Comparison of ENCODE assay signal across 34 mouse cellular contexts in genomic region chr3:51759534-51759933, GRCm38 (mm10).
DNase-seq lines count a peak whose midpoint lies in the region; ATAC-seq and TF ChIP-seq lines count a peak whose summit lies in the region.
"Had no signal": no experiment of that assay in that cellular context is flagged by ENCODE, and none has a peak within 500 bp of the region (broad histone marks: within the 10 kb centered on the region; RNA-seq: fewer than 3 reads in every experiment).

No protein-coding gene starts in this region.

- H3K27me3 ChIP-seq in thymus, adult 2 months (ENCODE audit: control insufficient read depth, insufficient read depth, low read length): no peaks in the 10 kb centered on the region
- H3K27me3 ChIP-seq in forebrain, embryonic 16.5 days (replicated peaks; ENCODE audit: control insufficient read depth, insufficient read depth, low read length): no peaks in the 10 kb centered on the region
- H3K27me3 ChIP-seq in stomach, postnatal 0 days (ENCODE audit: control insufficient read depth, insufficient read depth, low read length): no peaks in the 10 kb centered on the region
- H3K27me3 ChIP-seq: CH12.LX; embryonic facial prominence, embryonic 13.5 days; forebrain, embryonic 12.5 days; forebrain, embryonic 15.5 days; heart, embryonic 12.5 days; heart, embryonic 15.5 days; hindbrain, embryonic 12.5 days; hindbrain, embryonic 15.5 days; Patski had no signal

- no peak overlapping the region for H3K4me3 ChIP-seq in thymus, adult 2 months (ENCODE audit: control insufficient read depth, insufficient read depth, low read length)
- H3K4me3 ChIP-seq in forebrain, embryonic 16.5 days (replicated peaks; ENCODE audit: low read length): no peak overlapping the region
- no peak overlapping the region for H3K4me3 ChIP-seq in stomach, postnatal 0 days (ENCODE audit: low read depth, low read length)
- H3K4me3 ChIP-seq: embryonic facial prominence, embryonic 10.5 days; embryonic facial prominence, embryonic 13.5 days; erythroblast, embryonic 14.5 days; forebrain, embryonic 12.5 days; forebrain, embryonic 15.5 days; gastrocnemius, adult 2 months; heart, embryonic 12.5 days; heart, embryonic 15.5 days; hindbrain, embryonic 12.5 days; hindbrain, embryonic 15.5 days had no signal

- ATAC-seq in activated CD4-positive, CD25-positive, alpha-beta regulatory T cell, adult 4 months: peak; percentile 65
- ATAC-seq in forebrain, embryonic 16.5 days: no peak
- ATAC-seq in stomach, postnatal 0 days (ENCODE audit: low FRiP score, low TSS enrichment): no peak
- ATAC-seq: forebrain, embryonic 15.5 days; intestine, embryonic 16.5 days; Patski had no signal

- H3K4me1 ChIP-seq in thymus, adult 2 months (replicated peaks; ENCODE audit: control insufficient read depth, insufficient read depth, low read length): peaks cover 12% of the 10 kb centered on the region
- peaks cover 5% of the 10 kb centered on the region; the same call in 1 of the 2 replicates for H3K4me1 ChIP-seq in forebrain, embryonic 16.5 days (replicated peaks; ENCODE audit: control insufficient read depth, insufficient read depth, low read length)
- H3K4me1 ChIP-seq in stomach, postnatal 0 days (replicated peaks; ENCODE audit: control insufficient read depth, insufficient read depth): no peaks in the 10 kb centered on the region

- no peak for TF ChIP-seq EP300 in stomach, postnatal 0 days (optimal IDR thresholded peaks at IDR 0.05)

- WGBS in thymus, adult 2 months: 27% methylated on average over 3 of the region's 3 CpGs
- WGBS in forebrain, embryonic 16.5 days: 87% methylated on average over 3 of the region's 3 CpGs
- 67% methylated on average over 3 of the region's 3 CpGs for WGBS in stomach, postnatal 0 days

- H3K36me3 ChIP-seq in thymus, adult 2 months (ENCODE audit: control insufficient read depth, insufficient read depth, low read length): no peaks in the 10 kb centered on the region
- no peaks in the 10 kb centered on the region for H3K36me3 ChIP-seq in forebrain, embryonic 16.5 days (ENCODE audit: control insufficient read depth, insufficient read depth)
- H3K36me3 ChIP-seq in stomach, postnatal 0 days (ENCODE audit: control insufficient read depth, insufficient read depth, low read length): no peaks in the 10 kb centered on the region
- H3K36me3 ChIP-seq: embryonic facial prominence, embryonic 10.5 days; embryonic facial prominence, embryonic 13.5 days; forebrain, embryonic 12.5 days; forebrain, embryonic 15.5 days; G1E; heart, embryonic 12.5 days; heart, embryonic 15.5 days; hindbrain, embryonic 12.5 days; hindbrain, embryonic 15.5 days had no signal

- no peak for TF ChIP-seq CTCF in thymus, adult 2 months (IDR thresholded peaks at IDR 0.05; ENCODE audit: borderline replicate concordance, control insufficient read depth, extremely low read depth, insufficient read depth, low read length, poor library complexity)
- no peak for TF ChIP-seq CTCF in stomach, postnatal 0 days (IDR thresholded peaks at IDR 0.05; ENCODE audit: low read depth)

- peak; percentile 21 for DNase-seq in thymus, adult 2 months
- no peak for DNase-seq in thymus, postnatal 10 days (ENCODE audit: low spot score in 2 of 2)
- peak; percentile 77 for DNase-seq in thymus, postnatal 0 days (ENCODE audit: low spot score)
- DNase-seq in thymus, postnatal 4 days: peak; percentile 26
- DNase-seq in frontal cortex, postnatal 14 days (ENCODE audit: low spot score in 2 of 2): no peak
- no peak for DNase-seq in stomach, postnatal 0 days (ENCODE audit: low spot score)
- DNase-seq: adrenal gland, adult 2 months; adrenal gland, postnatal 14 days; B cell, adult 2 months; cerebellum, adult 11 months; cerebellum, adult 2 months; cerebellum, adult 9-11 months; cerebellum, postnatal 36 days; embryo, embryonic 11 days; gastrocnemius, adult 2 months; gastrocnemius, postnatal 14 days; heart, adult 18-20 months; heart, postnatal 10 days; heart, postnatal 4 days had no signal

- H3K4me2 ChIP-seq in forebrain, embryonic 16.5 days (ENCODE audit: low read length): no peak overlapping the region
- no peak overlapping the region for H3K4me2 ChIP-seq in stomach, postnatal 0 days (replicated peaks; ENCODE audit: low read depth)
- H3K4me2 ChIP-seq: embryonic facial prominence, embryonic 13.5 days; forebrain, embryonic 12.5 days; forebrain, embryonic 15.5 days; heart, embryonic 12.5 days; heart, embryonic 15.5 days; hindbrain, embryonic 12.5 days; hindbrain, embryonic 15.5 days had no signal

- no peaks in the 10 kb centered on the region; the same call in 1 of the 2 replicates for H3K9me3 ChIP-seq in forebrain, embryonic 16.5 days (ENCODE audit: control insufficient read depth, low read length)
- H3K9me3 ChIP-seq in stomach, postnatal 0 days (ENCODE audit: control insufficient read depth, low read length): no peaks in the 10 kb centered on the region
- H3K9me3 ChIP-seq: embryonic facial prominence, embryonic 10.5 days; embryonic facial prominence, embryonic 13.5 days; forebrain, embryonic 12.5 days; forebrain, embryonic 15.5 days; G1E; heart, embryonic 12.5 days; heart, embryonic 15.5 days; hindbrain, embryonic 12.5 days; hindbrain, embryonic 15.5 days had no signal

- no peak for TF ChIP-seq POLR2A in thymus, adult 2 months (IDR thresholded peaks at IDR 0.05; ENCODE audit: control insufficient read depth, extremely low read depth, insufficient read depth, low read length, poor library complexity)

- no peak overlapping the region for H3K9ac ChIP-seq in forebrain, embryonic 16.5 days (replicated peaks; ENCODE audit: low read depth, low read length)
- no peak overlapping the region for H3K9ac ChIP-seq in stomach, postnatal 0 days (ENCODE audit: low read length)
- H3K9ac ChIP-seq: embryonic facial prominence, embryonic 13.5 days; forebrain, embryonic 12.5 days; forebrain, embryonic 15.5 days; heart, embryonic 12.5 days; heart, embryonic 15.5 days; hindbrain, embryonic 12.5 days; hindbrain, embryonic 15.5 days had no signal

- no peak overlapping the region for H3K27ac ChIP-seq in thymus, adult 2 months (ENCODE audit: control insufficient read depth, insufficient read depth, low read length)
- H3K27ac ChIP-seq in forebrain, embryonic 16.5 days (ENCODE audit: low read length): no peak overlapping the region
- no peak overlapping the region for H3K27ac ChIP-seq in stomach, postnatal 0 days (replicated peaks)
- H3K27ac ChIP-seq: embryonic facial prominence, embryonic 10.5 days; embryonic facial prominence, embryonic 13.5 days; forebrain, embryonic 12.5 days; forebrain, embryonic 15.5 days; gastrocnemius, adult 2 months; heart, embryonic 15.5 days; hindbrain, embryonic 12.5 days; hindbrain, embryonic 15.5 days had no signal

Comparison
In these comparisons a context has a peak if more than half of its experiments do, and no peak if none do; other contexts are left out.
1. DNase-seq: peak in thymus, adult 2 months (single experiment), thymus, postnatal 0 days (single experiment) and thymus, postnatal 4 days (single experiment); none in thymus, postnatal 10 days (0 of 2), frontal cortex, postnatal 14 days (0 of 2) and stomach, postnatal 0 days (single experiment).